Mouse (Mus musculus): ENCODE measurements at regions not wholly inside any gene's neighbourhood (a gene's known extent, or its start where the extent isn't known, plus 50 kb on each side); places are given as distances from the start of the nearest gene placed in this dataset.
"Not testable (repeated sequence)": the region's sequence is repeated elsewhere in the genome, so short reads cannot be mapped to it uniquely, and the experiment has no call there.

GRCm38 (mm10) chr5:142281997-142282396 lies 119.3 kb upstream of the Foxk1 start:
- no peak for DNase-seq

DNA sequence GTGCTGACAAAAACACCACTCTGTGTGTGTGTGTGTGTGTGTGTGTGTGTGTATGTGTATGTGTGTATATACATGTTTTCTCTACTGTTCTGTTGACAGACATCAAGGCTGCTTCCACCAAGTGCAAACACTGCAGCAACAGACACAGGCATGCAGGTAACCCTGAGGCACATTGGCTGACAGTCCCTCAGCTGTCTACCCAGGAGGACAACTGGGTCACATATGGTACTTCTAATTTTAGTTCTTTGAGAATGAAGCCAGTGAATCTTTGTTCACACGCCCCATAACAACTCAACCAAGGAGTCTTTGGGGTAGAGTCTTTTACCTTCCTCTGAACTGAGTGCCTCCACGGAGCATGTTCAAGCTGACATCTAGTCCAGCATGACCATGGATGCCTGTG lies 113.3 kb upstream of the Foxk1 start:
- no peak for DNase-seq

DNA sequence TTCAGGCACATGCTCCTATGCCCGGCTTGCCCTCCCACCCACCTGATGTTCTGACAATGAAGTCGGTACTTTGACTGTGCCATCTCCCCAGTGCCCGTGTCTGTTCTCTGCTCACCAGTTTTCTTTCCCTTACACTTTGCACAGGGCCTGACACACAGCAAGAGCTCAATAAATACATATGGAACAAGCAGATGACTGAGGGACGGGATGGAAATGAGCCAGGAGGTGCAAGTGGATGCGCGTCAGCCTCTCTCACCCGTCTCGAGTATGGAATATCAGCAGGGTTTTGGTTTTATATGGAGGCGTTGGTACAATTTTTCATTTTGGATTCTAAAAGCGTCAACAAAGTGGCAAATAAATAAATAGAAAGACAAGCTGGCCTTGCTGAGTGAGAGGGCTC lies 109.8 kb upstream of the Foxk1 start:
- DNase-seq: no peak

GRCm38 (mm10) chr5:142296401-142296800 lies 104.9 kb upstream of the Foxk1 start:
- DNase-seq: not testable (repeated sequence)

DNA sequence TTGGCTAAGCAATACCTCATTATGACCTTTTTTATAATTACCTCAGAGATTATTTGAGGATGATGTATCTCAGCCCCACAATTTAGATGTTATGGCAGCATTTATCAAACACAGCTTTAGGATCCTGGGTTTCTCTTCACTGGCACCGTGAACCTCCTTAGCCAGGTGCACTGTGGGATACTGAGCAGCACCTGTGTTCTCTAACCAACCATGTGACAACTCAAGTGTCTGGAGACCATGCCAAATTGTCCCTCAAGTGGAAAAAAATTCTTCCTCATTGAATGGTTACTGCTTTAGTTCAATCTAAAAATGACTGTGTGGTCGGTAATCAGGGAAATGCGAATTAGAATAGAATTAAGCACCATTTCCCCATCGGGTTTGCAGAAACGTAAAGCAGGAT lies 101.7 kb upstream of the Foxk1 start:
- no peak for DNase-seq

GRCm38 (mm10) chr5:142308511-142308910 lies 92.8 kb upstream of the Foxk1 start:
- no peak for DNase-seq

- DNase-seq: no peak
Observed at GRCm38 (mm10) chr5:142313944-142314343, 87.4 kb upstream of the Foxk1 start.

GRCm38 (mm10) chr5:142314466-142314865 lies 86.8 kb upstream of the Foxk1 start:
- DNase-seq: no peak

DNA sequence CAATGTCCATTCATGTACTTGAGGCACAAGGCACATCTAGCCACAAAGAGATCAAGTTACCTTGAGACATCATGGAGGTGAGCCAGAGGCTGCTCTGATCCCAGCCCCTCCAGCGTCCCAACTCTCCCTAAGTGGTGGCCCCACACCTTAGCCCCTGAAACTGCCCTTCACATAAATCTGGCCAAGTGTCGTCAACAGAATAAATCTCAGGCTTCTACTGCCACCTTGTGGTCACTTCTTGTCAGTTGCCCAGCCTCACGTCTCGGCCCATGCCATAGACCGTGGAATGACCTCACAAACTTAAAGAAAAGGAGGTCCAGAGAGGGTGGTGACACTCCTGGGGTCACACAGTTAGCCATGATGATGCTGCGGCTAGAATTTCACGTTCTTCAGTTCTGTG lies 82.0 kb upstream of the Foxk1 start:
- DNase-seq: peak; percentile 28 to 41

GRCm38 (mm10) chr5:142321316-142321715 lies 80.0 kb upstream of the Foxk1 start:
- no peak for DNase-seq

DNA sequence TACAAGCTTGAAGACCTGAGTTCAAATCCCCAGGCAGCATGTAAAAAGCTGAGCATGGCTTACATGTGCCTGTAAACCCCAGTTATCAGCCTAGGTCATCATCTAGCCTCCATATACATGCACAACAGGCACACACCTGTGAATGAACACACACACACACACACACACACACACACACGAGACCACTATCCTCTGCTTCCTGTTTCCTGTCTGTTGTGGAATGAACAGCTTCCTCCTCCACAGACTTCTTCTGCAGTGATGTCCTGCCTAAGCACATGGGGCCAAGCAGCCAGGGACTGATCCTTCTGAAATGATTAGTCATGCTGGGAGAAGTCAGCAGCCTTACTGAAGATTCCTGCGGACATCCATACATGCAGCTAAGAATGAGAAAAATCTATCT lies 76.4 kb upstream of the Foxk1 start:
- no peak for DNase-seq

GRCm38 (mm10) chr5:142325560-142325959 lies 75.7 kb upstream of the Foxk1 start:
- no peak for DNase-seq

DNA sequence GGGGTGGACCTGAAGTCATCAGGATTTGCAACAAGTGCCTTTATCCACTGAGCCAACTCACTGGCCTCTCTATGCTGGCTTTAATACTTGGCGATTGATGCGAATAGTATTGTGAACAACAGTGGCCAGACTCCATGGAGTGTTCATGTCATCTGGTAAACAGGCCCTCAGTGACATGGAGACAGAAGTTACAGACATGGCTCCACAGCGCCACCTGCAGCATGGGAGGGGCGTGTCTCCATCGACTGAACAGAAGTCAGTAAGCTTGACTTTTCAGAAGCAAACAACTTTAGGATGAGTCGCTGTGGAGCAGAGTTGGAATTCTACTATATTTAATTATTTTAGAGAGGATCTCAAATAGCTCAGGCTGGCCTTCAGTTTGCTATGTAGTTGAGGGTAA lies 74.0 kb upstream of the Foxk1 start:
- DNase-seq: no peak

DNA sequence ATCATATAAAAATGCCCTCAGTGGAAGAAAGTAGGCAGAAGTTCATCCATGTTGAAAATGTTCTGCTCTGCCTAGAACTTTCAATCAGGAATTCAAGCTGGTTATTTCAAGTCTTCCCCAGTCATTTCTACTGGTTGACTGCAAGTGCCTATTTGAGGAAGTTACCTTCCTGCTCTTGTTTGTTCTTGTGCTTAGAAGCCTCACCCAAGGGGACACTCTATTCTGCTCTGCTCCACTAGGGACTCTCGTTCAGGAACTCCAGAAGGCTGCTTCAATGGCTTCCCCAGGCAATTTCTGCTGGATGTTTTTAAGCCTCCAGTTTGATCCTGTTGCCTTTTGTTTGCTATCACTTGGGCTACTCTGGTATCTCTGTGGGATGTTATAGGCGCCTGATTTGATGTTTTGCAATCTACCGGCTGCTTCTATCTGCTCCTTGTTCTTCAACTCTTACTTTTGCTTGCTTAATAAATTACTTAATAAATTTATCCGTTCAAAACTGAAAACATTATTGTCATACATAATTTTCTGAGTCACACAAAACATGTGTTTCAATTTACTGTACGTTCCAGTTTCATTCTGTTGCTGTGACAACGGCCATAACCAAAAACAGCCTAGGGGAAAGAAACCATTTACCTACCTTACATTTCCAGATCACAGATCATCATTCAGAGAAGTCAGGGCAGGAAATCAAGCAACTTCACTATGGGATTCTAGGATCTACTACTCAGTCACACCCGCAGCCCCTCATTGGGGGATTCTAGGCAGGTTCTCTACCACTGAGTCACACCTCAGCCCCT lies 71.4 kb upstream of the Foxk1 start:
- no peak for DNase-seq

GRCm38 (mm10) chr5:142332744-142333143 lies 68.6 kb upstream of the Foxk1 start:
- no peak for DNase-seq

DNA sequence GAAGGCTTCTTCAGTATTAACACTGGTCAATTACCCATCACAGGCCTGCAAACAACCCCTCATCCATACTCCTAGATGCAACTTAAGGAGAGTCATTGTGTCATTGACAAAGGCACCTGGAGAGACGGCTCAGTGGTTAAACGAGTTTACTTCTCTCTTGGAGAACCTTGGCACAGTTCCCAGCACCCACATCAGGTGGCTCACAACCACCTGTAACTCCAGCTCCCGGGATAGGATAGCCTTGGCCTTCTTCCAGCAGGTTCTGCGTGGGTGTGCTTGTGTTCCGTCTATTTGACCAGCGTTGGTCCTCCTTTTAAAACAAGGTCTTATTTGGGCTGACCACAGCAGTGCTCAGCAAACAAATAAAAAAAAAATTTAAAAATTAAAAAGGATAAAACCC lies 63.9 kb upstream of the Foxk1 start:
- DNase-seq: peak; percentile 24 to 47

GRCm38 (mm10) chr5:142338051-142338450 lies 63.2 kb upstream of the Foxk1 start:
- DNase-seq: no peak

- peak; percentile 34 to 37 for DNase-seq
Observed at GRCm38 (mm10) chr5:142340205-142341025, 60.9 kb upstream of the Foxk1 start.

DNA sequence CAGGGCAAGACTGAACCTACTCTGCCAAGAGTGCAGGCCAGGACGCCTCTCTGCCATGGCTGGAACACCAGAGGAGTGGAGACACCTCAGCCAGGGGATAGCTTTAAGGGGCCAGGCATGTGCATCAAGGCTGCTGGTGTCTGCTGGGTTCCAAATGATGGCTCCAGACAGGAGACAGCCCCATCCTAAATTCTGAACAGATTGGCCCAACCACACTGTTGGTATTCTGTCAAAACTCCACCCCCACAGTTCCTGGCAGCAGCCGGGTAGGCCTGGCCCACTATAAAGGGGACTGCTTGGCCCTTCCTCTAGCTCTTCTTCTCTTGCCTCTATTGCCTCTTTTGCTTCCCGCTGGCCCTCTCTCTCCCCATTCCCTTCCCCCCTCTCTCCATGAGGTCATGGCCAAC lies 60.3 kb upstream of the Foxk1 start:
- no peak for DNase-seq

DNA sequence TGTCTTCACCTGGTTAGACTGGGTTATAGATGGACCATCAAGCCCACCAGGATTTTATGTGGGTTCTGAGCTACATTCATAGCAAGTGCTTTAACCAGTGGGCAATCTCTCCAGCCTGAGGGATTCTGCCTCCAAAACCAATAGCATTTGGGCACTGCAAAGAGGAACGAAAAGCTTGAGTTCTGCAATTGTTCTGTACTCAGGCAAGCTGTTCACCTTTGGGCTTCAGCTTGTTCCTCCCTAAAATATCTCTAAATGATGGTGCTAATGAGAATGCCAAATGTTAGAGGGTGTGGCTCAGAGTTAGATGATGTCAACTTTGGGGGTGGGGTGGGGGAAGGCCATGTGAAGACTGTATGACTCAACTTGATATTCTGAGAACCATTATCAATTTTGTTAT lies 54.8 kb upstream of the Foxk1 start:
- no peak for DNase-seq

GRCm38 (mm10) chr5:142350574-142350973 lies 50.7 kb upstream of the Foxk1 start:
- DNase-seq: no peak

Measured in lung, adult 18-20 months (tissue).